Mouse (Mus musculus): ENCODE measurements around the gene Hadha.

DNA sequence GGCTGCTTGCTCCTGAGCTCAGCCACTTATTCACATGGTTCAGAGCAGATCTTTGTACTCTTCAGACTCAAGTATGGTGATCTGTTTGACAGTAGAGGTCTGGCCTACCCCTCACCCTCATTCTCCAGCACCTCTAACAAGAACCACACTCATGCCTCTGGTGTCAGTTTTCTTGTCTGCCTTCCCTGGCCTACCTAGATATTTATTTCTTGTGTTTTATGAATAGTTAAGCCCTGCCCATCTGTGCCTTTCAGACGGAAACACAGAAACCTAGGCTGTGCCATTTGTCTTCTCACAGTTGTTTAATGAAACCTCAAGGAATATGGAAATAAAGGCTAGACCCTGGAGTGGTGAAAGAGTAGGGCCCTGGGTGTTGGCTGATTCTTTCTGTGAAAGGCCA lies 36.9 kb downstream of the Hadha start:
- TF ChIP-seq CHD2 (IDR thresholded peaks at IDR 0.05; ENCODE audit: low read depth, low read length) (no peak), ZC3H11A (IDR thresholded peaks at IDR 0.05; ENCODE audit: borderline replicate concordance, low read depth, low read length) (no peak)
